Mouse (Mus musculus) adrenal gland, adult 8-10 months (tissue): ENCODE measurements around the gene Ddx59. TPM values are rescaled to one million over a fixed set of nuclear protein-coding genes. Genes with fewer than 3 reads are reported as not detected.

Source experiments
- DNase-seq: peaks from one replicate; pipeline ENCODE4 v3.0.0; 2022
- total RNA-seq, 4 experiments: library from RNA; stranded (reverse); gene quantifications; 2 replicates each; pipeline ENCODE4 v1.2.4; 2022

Gene Ddx59
- total RNA-seq = 10 to 100 TPM; 12.1 to 13.5 (median 12.9) TPM

DNA sequence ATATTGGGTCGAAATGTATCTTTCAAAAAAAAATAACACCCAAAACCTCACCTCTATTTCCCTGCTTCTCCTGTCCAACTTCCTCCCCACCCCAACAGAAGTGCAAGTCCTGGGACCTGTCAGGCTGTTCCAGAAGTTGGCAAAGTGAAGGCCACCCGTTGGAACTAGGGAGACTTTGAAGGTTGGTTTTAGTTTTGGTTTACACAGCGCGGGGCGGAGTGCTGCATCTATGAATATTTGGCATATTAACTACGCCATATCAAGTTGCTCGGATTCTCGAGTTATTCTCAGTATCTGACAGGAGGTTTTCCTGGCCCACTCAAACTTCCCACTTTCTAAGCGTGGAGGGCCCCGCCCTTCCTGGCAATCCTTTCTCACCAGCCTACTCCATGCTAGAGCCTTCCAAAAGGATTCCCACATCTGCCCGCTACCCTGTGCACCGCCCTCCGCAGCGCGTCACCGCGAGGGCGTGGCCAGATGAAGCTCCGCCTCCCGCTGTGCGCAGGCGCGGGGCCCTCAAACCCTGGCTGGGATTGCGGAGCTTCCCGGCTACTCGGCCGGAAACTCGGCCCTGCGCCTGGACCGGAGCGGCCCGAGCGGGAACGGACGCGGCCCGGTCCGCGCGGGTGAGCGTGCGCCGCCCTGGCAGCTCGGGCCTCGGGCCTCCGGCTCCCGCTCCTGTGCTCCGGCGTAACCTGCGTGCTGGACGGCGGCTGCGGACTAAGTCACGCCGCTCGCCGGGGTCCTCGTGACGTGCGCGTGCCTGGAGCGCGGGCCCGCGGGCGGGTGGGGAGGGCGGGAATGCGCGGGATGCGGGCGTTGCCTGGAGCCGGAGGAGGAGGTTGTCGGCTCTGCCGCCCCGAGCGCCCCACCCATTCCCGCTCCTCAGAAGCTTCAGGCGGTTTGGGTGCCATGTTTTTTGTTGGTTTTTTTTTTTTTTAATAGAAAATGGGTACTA lies at the start of gene Ddx59:
Ddx59 (plus strand) TSS at position 474 of the 958 bp plus-strand sequence.
- DNase-seq = peak; percentile 96

GRCm38 (mm10) chr1:136365986-136366385 lies 49.1 kb upstream of the Ddx59 start:
- no peak for DNase-seq

DNA sequence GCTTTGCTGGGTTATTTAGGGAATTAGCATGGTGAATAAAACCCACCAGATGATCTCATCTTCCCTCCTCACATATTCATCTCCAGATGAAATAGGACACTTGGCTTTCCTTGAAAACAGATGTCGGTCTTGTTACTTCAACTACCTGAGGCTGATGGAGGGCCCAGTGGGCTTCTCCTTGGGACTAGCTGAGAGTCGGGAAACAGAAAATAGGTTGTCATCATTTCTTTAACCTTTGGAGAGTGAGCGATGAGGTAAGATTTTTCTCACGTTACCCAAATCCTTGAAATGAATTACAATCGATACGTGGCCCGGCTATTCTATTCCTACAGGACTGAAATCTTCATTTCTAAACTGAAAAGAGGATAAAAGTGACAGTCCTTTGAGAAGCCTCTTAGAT lies 35.8 kb upstream of the Ddx59 start:
- DNase-seq = no peak

DNA sequence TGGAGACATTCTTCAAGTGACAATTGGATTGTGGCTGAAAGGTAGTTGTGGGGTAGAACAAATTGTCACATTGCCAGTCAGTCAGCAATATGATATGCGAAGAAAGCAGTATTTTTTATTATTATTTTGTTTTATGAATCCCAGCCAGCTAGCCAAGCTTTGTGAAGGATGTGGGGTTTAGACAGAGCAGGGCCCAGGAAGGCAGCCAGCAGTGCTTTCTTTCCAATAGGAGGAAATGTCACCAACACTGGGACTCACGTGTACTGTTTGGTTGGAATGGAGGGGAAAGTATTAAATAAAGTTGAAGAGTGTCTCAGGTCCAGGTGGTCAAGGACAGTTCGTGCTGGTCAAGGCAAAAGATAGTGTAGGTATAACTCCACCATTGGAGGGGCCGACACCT lies 34.9 kb upstream of the Ddx59 start:
- DNase-seq = no peak

- no peak for DNase-seq
These were observed 34.5 kb upstream of the Ddx59 start for GRCm38 (mm10) chr1:136380606-136381005.

DNA sequence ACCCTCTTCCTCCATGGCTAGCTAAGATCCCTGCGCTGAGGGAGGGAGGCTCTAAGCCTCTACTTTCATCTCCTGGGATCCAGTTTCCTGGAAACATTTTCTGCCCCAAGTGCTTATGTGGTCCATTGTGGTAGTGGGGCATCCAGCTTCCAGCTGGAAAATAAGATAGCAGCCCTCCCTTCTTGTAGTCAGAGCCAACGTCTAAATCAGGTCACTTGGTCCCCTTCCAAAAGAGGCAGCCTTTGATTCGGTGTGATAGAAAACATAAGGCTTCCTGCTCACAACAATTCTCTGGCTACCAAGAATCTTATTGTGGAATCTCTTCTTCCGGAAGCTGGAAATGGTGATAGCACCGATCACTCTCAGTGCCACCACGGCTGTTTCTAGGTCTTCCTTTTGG lies 33.9 kb upstream of the Ddx59 start:
- no peak for DNase-seq

GRCm38 (mm10) chr1:136381583-136381982 lies 33.5 kb upstream of the Ddx59 start:
- no peak for DNase-seq

- DNase-seq = no peak
These were observed 28.2 kb upstream of the Ddx59 start for GRCm38 (mm10) chr1:136386914-136387313.

GRCm38 (mm10) chr1:136394506-136394905 lies 20.6 kb upstream of the Ddx59 start:
- no peak for DNase-seq

GRCm38 (mm10) chr1:136395073-136395472 lies 20.0 kb upstream of the Ddx59 start:
- DNase-seq = no peak

DNA sequence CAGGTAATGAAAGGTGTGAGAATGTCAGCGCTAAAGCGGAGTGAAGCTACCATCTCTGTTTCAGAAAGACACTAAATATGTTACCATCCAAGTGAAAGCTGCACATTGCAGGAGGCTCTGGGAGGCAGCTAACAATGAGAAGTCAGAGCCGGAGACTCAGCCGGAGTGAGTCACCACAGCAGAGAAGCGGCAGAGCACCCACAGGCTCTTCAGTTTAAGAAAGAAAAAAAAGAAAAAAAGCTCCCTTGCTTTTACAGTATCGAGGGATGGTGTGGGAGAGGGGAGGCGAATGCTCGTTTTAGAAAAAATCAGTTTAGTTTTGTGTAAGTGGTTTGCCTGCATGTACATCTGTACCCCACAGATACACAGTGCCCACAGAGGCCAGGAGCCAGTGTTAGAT lies 13.8 kb upstream of the Ddx59 start:
- DNase-seq = no peak

- DNase-seq = no peak
These were observed 5.4 kb upstream of the Ddx59 start for GRCm38 (mm10) chr1:136409631-136410030.

- DNase-seq = no peak
These were observed 670 bp downstream of the Ddx59 start for GRCm38 (mm10) chr1:136415756-136416126.

- no peak for DNase-seq
These were observed 3.3 kb downstream of the Ddx59 start for GRCm38 (mm10) chr1:136418393-136418792.

DNA sequence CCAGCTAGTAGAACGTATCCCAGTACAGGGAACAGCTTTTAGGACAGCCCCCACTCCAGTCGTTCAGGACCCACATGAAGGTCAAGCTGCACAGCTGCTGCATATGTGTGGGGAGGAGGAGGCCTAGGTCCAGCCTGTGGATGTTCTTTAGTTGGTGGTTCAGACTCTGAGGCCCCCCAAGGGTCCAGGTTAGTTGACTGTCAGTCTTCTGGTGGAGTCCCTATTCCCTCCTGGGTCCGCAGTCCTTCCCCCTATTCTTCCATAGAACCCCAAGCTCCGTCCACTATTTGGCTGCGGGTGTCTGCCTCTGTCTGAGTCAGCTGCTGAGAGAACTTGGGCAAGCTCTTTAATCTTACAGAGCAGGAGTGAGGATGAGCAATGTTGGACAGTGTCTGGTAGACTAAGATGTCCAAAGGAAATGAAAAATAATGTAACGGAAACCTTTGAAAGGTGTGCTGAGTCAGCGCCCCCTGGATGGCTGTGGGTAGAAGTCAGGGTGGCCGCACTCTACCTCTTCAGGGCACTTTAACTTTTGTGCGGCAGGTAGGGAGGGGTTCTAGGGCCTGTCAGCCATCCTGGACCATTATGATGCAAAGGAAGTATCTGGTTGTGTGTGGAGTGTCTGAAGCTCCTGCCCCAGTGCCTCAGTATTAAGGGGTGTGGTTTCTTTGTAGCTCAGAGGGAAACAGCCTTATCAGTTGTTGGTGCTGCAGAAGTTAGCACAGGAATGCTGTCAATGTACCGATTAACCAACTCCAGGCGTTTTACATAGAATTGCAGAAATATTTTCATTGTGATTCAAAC lies 12.3 kb downstream of the Ddx59 start:
- no peak for DNase-seq

GRCm38 (mm10) chr1:136428981-136429380 lies 13.9 kb downstream of the Ddx59 start:
- no peak for DNase-seq

DNA sequence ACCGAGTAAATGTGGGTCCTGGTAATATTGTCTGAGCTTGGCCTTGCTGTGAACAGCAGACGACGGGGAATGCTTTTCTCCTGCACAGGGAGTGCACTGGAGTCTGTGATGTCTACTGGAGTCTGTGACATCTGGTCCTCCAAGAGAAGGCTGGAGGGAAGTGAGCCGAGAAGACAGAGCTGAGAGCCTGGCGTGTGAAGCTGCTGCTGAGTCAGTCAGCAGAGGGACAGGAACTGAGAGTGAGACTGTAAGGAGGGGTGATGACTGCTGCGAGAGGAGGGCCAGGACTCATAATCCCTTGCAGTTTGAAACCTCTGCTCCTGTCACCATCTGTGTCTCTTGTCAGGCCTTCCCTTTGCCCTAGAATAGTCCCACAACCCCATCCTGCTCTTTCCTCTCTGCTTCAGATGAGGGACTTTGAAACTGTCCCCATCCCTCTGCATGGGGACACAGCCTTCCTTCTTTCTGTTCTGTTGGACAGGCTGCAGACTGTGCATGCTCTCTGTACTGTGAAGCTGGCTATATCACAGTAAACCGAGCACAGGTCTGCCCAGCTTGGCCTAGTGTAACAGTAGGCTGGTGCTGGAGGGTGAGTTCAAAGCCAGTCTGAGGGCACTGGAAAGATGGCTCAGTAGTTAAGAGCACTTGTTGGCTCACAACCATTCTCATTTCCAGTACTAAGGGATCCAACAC lies 15.2 kb downstream of the Ddx59 start:
- DNase-seq = no peak

- no peak for DNase-seq
These were observed 25.7 kb downstream of the Ddx59 start for GRCm38 (mm10) chr1:136440741-136441140.

DNA sequence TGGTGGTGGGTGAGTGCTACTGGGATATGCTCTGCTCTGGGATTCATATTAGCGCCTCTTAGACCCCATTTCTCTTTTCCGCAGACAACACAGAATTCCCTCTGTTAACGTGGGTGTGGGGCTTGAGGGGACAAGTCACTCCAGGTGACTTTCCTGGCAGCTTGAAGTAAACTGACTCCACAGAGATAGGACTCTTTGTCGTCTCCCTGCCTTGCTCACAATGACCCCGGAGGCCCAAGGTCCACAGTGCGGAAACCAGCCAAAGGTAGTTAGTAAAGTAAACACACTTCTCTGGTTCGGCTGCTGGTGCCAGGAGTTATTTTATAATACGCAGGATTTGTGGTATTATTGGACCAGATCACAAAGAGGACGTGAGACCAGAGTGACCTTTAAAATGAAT lies 27.7 kb downstream of the Ddx59 start:
- no peak for DNase-seq

DNA sequence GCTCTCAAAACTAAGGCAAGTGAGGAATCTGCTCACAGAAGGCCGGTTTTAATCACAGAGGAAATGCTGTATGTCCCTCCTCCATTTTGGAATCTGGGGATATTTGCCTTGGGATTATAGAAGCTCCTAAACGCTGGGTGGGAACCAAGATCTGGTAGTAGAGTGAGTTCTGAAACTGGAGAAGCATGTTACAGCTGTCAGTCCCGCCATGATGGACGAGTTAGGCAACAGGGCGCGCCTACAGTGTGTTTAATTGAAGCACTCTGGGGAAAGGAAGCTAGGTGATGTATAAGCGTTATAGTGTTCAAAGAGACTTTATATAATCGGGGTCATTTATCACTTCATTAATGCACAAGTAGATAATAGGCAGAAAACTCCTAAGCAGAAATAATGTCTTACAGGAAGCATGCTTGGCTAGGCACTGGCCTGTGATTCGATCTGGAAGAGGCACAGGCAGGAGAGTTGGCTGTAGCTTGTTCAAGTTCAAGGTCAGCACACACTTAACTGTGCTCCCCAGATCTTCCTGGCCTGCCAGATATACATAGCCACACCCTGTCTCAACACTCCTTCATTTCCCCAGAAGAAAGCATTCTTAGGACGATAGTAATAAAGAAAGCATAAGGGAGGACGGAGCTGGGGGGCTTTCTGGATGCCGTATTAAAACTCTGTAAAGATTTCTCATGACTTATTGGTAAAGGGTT lies 29.6 kb downstream of the Ddx59 start:
- DNase-seq = no peak

DNA sequence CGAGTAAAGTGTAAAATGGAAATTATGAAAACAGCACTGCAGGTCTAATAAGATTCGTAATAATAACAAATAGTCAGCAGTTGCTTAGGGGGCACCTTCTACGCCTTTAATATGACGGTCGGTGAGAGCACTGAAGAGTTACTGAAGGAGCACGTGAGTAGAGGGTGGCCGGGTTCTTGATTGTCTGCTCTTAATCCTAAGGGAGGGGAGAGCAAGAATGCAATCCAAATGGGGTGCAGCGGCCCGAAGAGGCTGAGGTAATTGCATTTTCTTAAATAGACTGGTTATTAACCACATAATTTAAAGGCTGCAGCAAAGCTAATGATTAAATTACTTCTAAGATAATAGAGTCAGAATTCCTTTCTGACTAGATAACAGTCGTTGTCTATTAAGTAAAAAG lies 31.9 kb downstream of the Ddx59 start:
- DNase-seq = no peak

GRCm38 (mm10) chr1:136447338-136447737 lies 32.3 kb downstream of the Ddx59 start:
- no peak for DNase-seq
